Mouse (Mus musculus) gonadal fat pad, adult 2 months (tissue): ENCODE results near the gene Serf2. TPM values are rescaled to one million over a fixed set of nuclear protein-coding genes. Genes with fewer than 3 reads are reported as not detected.
"Not testable (repeated sequence)": the region's sequence is repeated elsewhere in the genome, so short reads cannot be mapped to it uniquely, and the experiment has no call there.

Experiments used
- DNase-seq: peaks from one replicate; pipeline ENCODE4 v3.0.0-alpha.2; 2012; ENCODE audit warnings: low read depth
- polyA plus RNA-seq: library from polyadenylated mRNA; depleted of rRNA; stranded (reverse); fragments of >200 nt; gene quantifications from 2 replicates; pipeline ENCODE4 v1.2.3, GENCODE M21; 2012; rRNA removed

The Serf2 gene
- polyA plus RNA-seq, 1 experiment = 410 TPM

GRCm38 (mm10) chr2:121505942-121506882 lies 57.2 kb downstream of the Serf2 start, which contains the start of the genes Mfap1a and Wdr76:
Gene Mfap1a, minus strand, starts transcription at chr2:121506665.
Gene Wdr76, plus strand, starts transcription at chr2:121506723.
- DNase-seq = not testable (repeated sequence)

DNA sequence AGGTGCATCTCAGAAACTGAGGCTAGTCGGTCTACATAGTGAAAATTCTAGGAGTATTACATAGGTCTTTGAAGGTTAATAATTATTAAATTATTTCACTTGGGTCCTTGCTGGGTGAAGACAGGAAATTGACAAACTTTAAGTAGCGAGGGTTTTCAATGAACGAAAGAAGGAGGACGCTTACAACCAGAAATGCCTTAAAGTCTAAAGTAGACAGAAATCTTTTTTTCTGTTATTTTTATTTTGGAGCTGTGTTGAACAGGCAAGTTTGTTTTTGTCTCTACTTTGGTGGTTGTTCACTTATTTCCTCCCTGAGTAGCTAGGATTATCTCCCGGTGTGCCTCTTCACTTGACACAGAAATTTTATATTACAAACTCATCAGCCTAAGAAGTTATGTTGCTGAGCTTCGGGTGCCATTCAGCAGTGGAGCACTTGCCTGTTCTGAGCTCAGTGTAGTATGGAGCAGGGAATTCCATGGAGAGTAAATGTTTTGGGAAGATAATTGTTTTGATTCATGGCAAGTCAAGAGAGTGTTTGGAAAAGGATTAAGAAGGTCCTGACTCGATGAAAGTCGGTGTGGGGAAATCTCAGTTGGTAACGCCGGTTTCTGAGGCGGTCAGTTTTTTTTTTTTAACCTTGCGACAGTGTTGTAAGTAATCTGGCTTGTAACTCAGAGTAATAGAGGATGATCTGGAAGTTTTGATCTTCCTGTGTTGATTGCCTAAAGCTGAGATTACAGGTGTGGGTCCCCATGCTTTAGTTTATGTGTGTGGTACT lies 58.4 kb downstream of the Serf2 start:
- no peak for DNase-seq

Other genes starting within 250 kb of the Serf2 start
- 26.1 and 29.4 TPM in 2 replicates for gene Trp53bp1, start 177.8 kb upstream of the Serf2 start, polyA plus RNA-seq
- 4.0 and 5.6 TPM in 2 replicates for gene Map1a, start 159.6 kb upstream of the Serf2 start, polyA plus RNA-seq
- gene Ppip5k1, start 93.8 kb upstream of the Serf2 start, polyA plus RNA-seq = 45.3 and 52.8 TPM in 2 replicates
- 4.3 and 4.9 TPM in 2 replicates for gene Ckmt1, start 91.5 kb upstream of the Serf2 start, polyA plus RNA-seq
- gene Strc, start 62.0 kb upstream of the Serf2 start, polyA plus RNA-seq = 0.08 TPM in 1 of 2 replicates, not detected in the other
- gene Pdia3, start 35.4 kb upstream of the Serf2 start, polyA plus RNA-seq = 473 and 744 TPM in 2 replicates
- 5.0 and 7.0 TPM in 2 replicates for gene Catsper2, start 35.4 kb upstream of the Serf2 start, polyA plus RNA-seq
- 8.6 and 12.4 TPM in 2 replicates for gene Ell3, start 4.9 kb upstream of the Serf2 start, polyA plus RNA-seq
- gene Hypk, start 4.1 kb downstream of the Serf2 start, polyA plus RNA-seq = 7.6 and 14.1 TPM in 2 replicates
- 1.1 and 1.2 TPM in 2 replicates for gene Serinc4, start 7.6 kb downstream of the Serf2 start, polyA plus RNA-seq
- gene Mfap1b, start 24.9 kb downstream of the Serf2 start, polyA plus RNA-seq = 5.4 and 7.4 TPM in 2 replicates
- gene Mfap1a, start 57.5 kb downstream of the Serf2 start, polyA plus RNA-seq = 4.3 and 5.4 TPM in 2 replicates
- gene Wdr76, start 57.5 kb downstream of the Serf2 start, polyA plus RNA-seq = 1.9 and 2.3 TPM in 2 replicates